Mouse (Mus musculus) hindbrain, postnatal 0 days (tissue): ENCODE measurements at regions not wholly inside any gene's neighbourhood (a gene's known extent, or its start where the extent isn't known, plus 50 kb on each side); places are given as distances from the start of the nearest gene placed in this dataset.

Source experiments
- ATAC-seq: fragments of 200-750 bp; cut with Nextera tagmentation; 2 replicates; pipeline ENCODE4 v1.8.0; 2017; ENCODE audit warnings: mild to moderate bottlenecking, moderate TSS enrichment, moderate library complexity
- DNase-seq: peaks from one replicate; pipeline ENCODE4 v3.0.0-alpha.2; 2015; ENCODE audit warnings: low spot score
- H3K27ac ChIP-seq: fragments of 300-500 bp; sonication (generic); 2 replicates; pipeline ENCODE4 v1.5.1; 2014; ENCODE audit warnings: mild to moderate bottlenecking
- H3K27me3 ChIP-seq: fragments of 300-500 bp; sonication (generic); 2 replicates; pipeline ENCODE4 v1.6.1; 2014; ENCODE audit warnings: low read length, mixed read lengths; ENCODE audit not compliant: insufficient read depth
- H3K36me3 ChIP-seq: fragments of 300-500 bp; sonication (generic); 2 replicates; pipeline ENCODE4 v1.6.1; 2014; ENCODE audit warnings: low read length, mixed read lengths; ENCODE audit not compliant: insufficient read depth
- H3K4me1 ChIP-seq: fragments of 300-500 bp; sonication (generic); 2 replicates; pipeline ENCODE4 v1.6.1; 2014; ENCODE audit warnings: antibody characterized with exemption, low read length, mixed read lengths; ENCODE audit not compliant: insufficient read depth
- H3K4me2 ChIP-seq: fragments of 300-500 bp; sonication (generic); 2 replicates; pipeline ENCODE4 v1.6.1; 2014; ENCODE audit warnings: low read depth, mild to moderate bottlenecking, low read length, moderate library complexity, mixed read lengths
- H3K4me3 ChIP-seq: fragments of 300-500 bp; sonication (generic); 2 replicates; pipeline ENCODE4 v1.5.1; 2014; ENCODE audit warnings: low read length
- H3K9ac ChIP-seq: fragments of 300-500 bp; sonication (generic); replicated peaks from 2 replicates; pipeline ENCODE4 v1.6.1; 2014; ENCODE audit warnings: mild to moderate bottlenecking, low read length, moderate library complexity, mixed read lengths
- H3K9me3 ChIP-seq: fragments of 300-500 bp; sonication (generic); 2 replicates; pipeline ENCODE4 v1.6.1; 2016; ENCODE audit warnings: low read length, mixed read lengths
- CTCF ChIP-seq: IDR thresholded peaks from 2 replicates; pipeline ENCODE4 v1.5.1; 2016; ENCODE audit warnings: antibody characterized with exemption, control low read depth, low read depth
- WGBS: fragments of 180-500 bp; shearing (Covaris S2); extraction: QIAGEN DNeasy Blood & Tissue Kit; methylation state at CpG from one replicate; pipeline ENCODE4 v1.1.7; 2014; 5-methylcytosine and 5-hydroxymethylcytosine counted together

- Histone ChIP-seq H3K36me3 (no peaks in the 10 kb centered on the region), H3K4me2 (no peak overlapping the region), H3K4me1 (no peaks in the 10 kb centered on the region), H3K9ac (no peak overlapping the region), H3K27ac (peak overlapping the region; percentile 32; the same call in 1 of the 2 replicates), H3K4me3 (no peak overlapping the region), H3K9me3 (no peaks in the 10 kb centered on the region), H3K27me3 (no peaks in the 10 kb centered on the region)
- ATAC-seq (peak; percentile 76), DNase-seq (peak; percentile 52)
- 80% methylated on average over 4 of the region's 4 CpGs for WGBS
- TF ChIP-seq CTCF, result no peak
These were observed 454.8 kb downstream of the Gja1 start for GRCm38 (mm10) chr10:56831966-56832365.

GRCm38 (mm10) chr10:56836130-56836529 lies 459.0 kb downstream of the Gja1 start:
- no peak for ATAC-seq
- no peak overlapping the region for H3K27ac ChIP-seq
- WGBS, result 91% methylated on average over 4 of the region's 4 CpGs

GRCm38 (mm10) chr10:56839006-56839495 lies 461.9 kb downstream of the Gja1 start:
- H3K9me3 ChIP-seq, result no peaks in the 10 kb centered on the region
- H3K36me3 ChIP-seq, result no peaks in the 10 kb centered on the region
- H3K9ac ChIP-seq, result no peak overlapping the region
- H3K4me2 ChIP-seq, result peak overlapping the region; percentile 33; the same call in 1 of the 2 replicates
- peak; percentile 73 for DNase-seq
- no peaks in the 10 kb centered on the region for H3K27me3 ChIP-seq
- no peak for TF ChIP-seq CTCF
- ATAC-seq, result peak; percentile 61; the same call in 1 of the 2 replicates
- H3K4me1 ChIP-seq, result 0 out of 2 replicates have a peak, but pooled peaks cover 4% of the 10 kb centered on the region
- 43% methylated on average over 9 of the region's 9 CpGs for WGBS
- H3K27ac ChIP-seq, result peak overlapping the region; percentile 54; the same call in 1 of the 2 replicates
- no peak overlapping the region for H3K4me3 ChIP-seq

More at GRCm38 (mm10) chr10:56836130-56836529, 459.0 kb downstream of the Gja1 start:
- Histone ChIP-seq H3K27me3 (no peaks in the 10 kb centered on the region), H3K36me3 (no peaks in the 10 kb centered on the region), H3K4me2 (no peak overlapping the region), H3K4me3 (no peak overlapping the region), H3K4me1 (0 out of 2 replicates have a peak, but pooled peaks cover 4% of the 10 kb centered on the region), H3K9me3 (no peaks in the 10 kb centered on the region), H3K9ac (no peak overlapping the region)
- no peak for DNase-seq
- TF ChIP-seq CTCF, result no peak

- Histone ChIP-seq H3K4me2 (peak overlapping the region; percentile 33; the same call in 1 of the 2 replicates), H3K4me3 (no peak overlapping the region), H3K4me1 (0 out of 2 replicates have a peak, but pooled peaks cover 4% of the 10 kb centered on the region), H3K9me3 (no peaks in the 10 kb centered on the region), H3K27me3 (no peaks in the 10 kb centered on the region), H3K9ac (no peak overlapping the region), H3K36me3 (no peaks in the 10 kb centered on the region), H3K27ac (peak overlapping the region; percentile 54; the same call in 1 of the 2 replicates)
- 29% methylated on average over 2 of the region's 2 CpGs for WGBS
- DNase-seq (peak; percentile 66), ATAC-seq (peak; percentile 84)
- TF ChIP-seq CTCF, result no peak
These were observed 462.4 kb downstream of the Gja1 start for GRCm38 (mm10) chr10:56839545-56839944.

- no peaks in the 10 kb centered on the region for H3K36me3 ChIP-seq
- H3K9ac ChIP-seq, result no peak overlapping the region
- H3K9me3 ChIP-seq, result no peaks in the 10 kb centered on the region
- H3K27ac ChIP-seq, result no peak overlapping the region
- H3K4me1 ChIP-seq, result 0 out of 2 replicates have a peak, but pooled peaks cover 4% of the 10 kb centered on the region
- peak; percentile 52 for TF ChIP-seq CTCF
- ATAC-seq (no peak), DNase-seq (no peak)
- no peak overlapping the region for H3K4me2 ChIP-seq
- H3K4me3 ChIP-seq, result no peak overlapping the region
- WGBS, result 72% methylated on average over 5 of the region's 5 CpGs
- no peaks in the 10 kb centered on the region for H3K27me3 ChIP-seq
These were observed 463.6 kb downstream of the Gja1 start for GRCm38 (mm10) chr10:56840732-56841131.

GRCm38 (mm10) chr10:56841486-56841885 lies 464.4 kb downstream of the Gja1 start:
- Histone ChIP-seq H3K27me3 (no peaks in the 10 kb centered on the region), H3K9me3 (no peaks in the 10 kb centered on the region), H3K27ac (no peak overlapping the region), H3K4me1 (0 out of 2 replicates have a peak, but pooled peaks cover 4% of the 10 kb centered on the region), H3K9ac (no peak overlapping the region), H3K36me3 (no peaks in the 10 kb centered on the region), H3K4me2 (no peak overlapping the region), H3K4me3 (no peak overlapping the region)
- 46% methylated on average over 8 of the region's 8 CpGs for WGBS
- ATAC-seq (no peak), DNase-seq (peak; percentile 4)
- no peak for TF ChIP-seq CTCF

- H3K4me2 ChIP-seq, result no peak overlapping the region
- no peak overlapping the region for H3K4me3 ChIP-seq
- DNase-seq, result peak; percentile 12
- 28% methylated on average over 1 of the region's 1 CpGs for WGBS
- H3K4me1 ChIP-seq, result 0 out of 2 replicates have a peak, but pooled peaks cover 4% of the 10 kb centered on the region
- H3K27me3 ChIP-seq, result no peaks in the 10 kb centered on the region
- no peak for TF ChIP-seq CTCF
- no peak overlapping the region for H3K9ac ChIP-seq
- H3K36me3 ChIP-seq, result no peaks in the 10 kb centered on the region
- ATAC-seq, result no peak
- no peaks in the 10 kb centered on the region for H3K9me3 ChIP-seq
- no peak overlapping the region for H3K27ac ChIP-seq
These were observed 464.8 kb downstream of the Gja1 start for GRCm38 (mm10) chr10:56841973-56842372.
